Mouse (Mus musculus) erythroblast, embryonic 14.5 days (primary cell): ENCODE measurements around the gene Egr2. TPM values are rescaled to one million over a fixed set of nuclear protein-coding genes. Genes with fewer than 3 reads are reported as not detected.

Experiments used
- H3K27me3 ChIP-seq: 2 replicates; pipeline ENCODE4 v1.6.1; 2012; ENCODE audit warnings: inconsistent platforms; ENCODE audit not compliant: control insufficient read depth
- H3K36me3 ChIP-seq: 2 replicates; pipeline ENCODE4 v1.6.1; 2012; ENCODE audit warnings: mild to moderate bottlenecking, inconsistent platforms; ENCODE audit not compliant: control insufficient read depth
- H3K4me1 ChIP-seq: 2 replicates; pipeline ENCODE4 v1.6.1; 2012; ENCODE audit warnings: inconsistent platforms; ENCODE audit not compliant: control insufficient read depth
- H3K4me3 ChIP-seq: replicated peaks from 2 replicates; pipeline ENCODE3; 2012; ENCODE audit warnings: moderate library complexity, mild to moderate bottlenecking, inconsistent platforms
- H3K9me3 ChIP-seq: 2 replicates; pipeline ENCODE4 v1.6.1; 2012; ENCODE audit warnings: low read length, inconsistent platforms, mixed read lengths; ENCODE audit not compliant: control insufficient read depth
- GATA1 ChIP-seq: IDR thresholded peaks from 2 replicates; pipeline ENCODE4 v1.6.1; 2012; ENCODE audit warnings: low read length, inconsistent platforms, mixed read lengths
- TAL1 ChIP-seq: IDR thresholded peaks from 3 replicates; pipeline ENCODE4 v1.6.1; 2012; ENCODE audit warnings: low read length, inconsistent platforms, mixed read lengths
- polyA plus RNA-seq: library from polyadenylated mRNA; stranded (reverse); fragments of >175 nt; gene quantifications from 2 replicates; pipeline ENCODE4 v1.2.3, GENCODE M21; 2012

Egr2 gene
- polyA plus RNA-seq, 1 experiment, result not detected

- Histone ChIP-seq H3K4me3 (no peak overlapping the region), H3K4me1 (no peaks in the 10 kb centered on the region), H3K9me3 (no peaks in the 10 kb centered on the region), H3K27me3 (no peaks in the 10 kb centered on the region), H3K36me3 (no peaks in the 10 kb centered on the region)
- no peak for TF ChIP-seq TAL1
- no peak for TF ChIP-seq GATA1
Observed at GRCm38 (mm10) chr10:67579830-67580229, 44.6 kb downstream of the Egr2 start.

GRCm38 (mm10) chr10:67581698-67582285 lies 46.5 kb downstream of the Egr2 start:
- no peaks in the 10 kb centered on the region for H3K27me3 ChIP-seq
- no peaks in the 10 kb centered on the region for H3K36me3 ChIP-seq
- no peaks in the 10 kb centered on the region for H3K9me3 ChIP-seq
- no peak overlapping the region for H3K4me3 ChIP-seq
- H3K4me1 ChIP-seq, result no peaks in the 10 kb centered on the region
- TF ChIP-seq TAL1 (no peak), GATA1 (no peak)

- TF ChIP-seq GATA1 (no peak), TAL1 (no peak)
- Histone ChIP-seq H3K4me3 (no peak overlapping the region), H3K36me3 (no peaks in the 10 kb centered on the region), H3K27me3 (no peaks in the 10 kb centered on the region), H3K9me3 (no peaks in the 10 kb centered on the region), H3K4me1 (no peaks in the 10 kb centered on the region)
Observed at GRCm38 (mm10) chr10:67585873-67586610, 50.8 kb downstream of the Egr2 start.

Other genes starting within 250 kb of the Egr2 start
- 0.78 and 0.90 TPM in 2 replicates for gene Ado, start 13.5 kb downstream of the Egr2 start, polyA plus RNA-seq